Mouse (Mus musculus) thymus, adult 2 months (tissue): Measurements from ENCODE around the gene Cacnb1.

Experiments
- CTCF ChIP-seq: fragments of 200-500 bp; IDR thresholded peaks from 2 replicates; pipeline ENCODE4 v1.5.1; 2012; ENCODE audit warnings: mild to moderate bottlenecking, control low read depth, low read length, moderate library complexity, borderline replicate concordance; ENCODE audit not compliant: control insufficient read depth, poor library complexity, insufficient read depth; ENCODE audit errors: extremely low read depth
- POLR2A ChIP-seq: fragments of 200-500 bp; IDR thresholded peaks from 2 replicates; pipeline ENCODE4 v1.6.1; 2012; ENCODE audit warnings: mild to moderate bottlenecking, low read length, control low read depth, moderate library complexity; ENCODE audit not compliant: control insufficient read depth, poor library complexity, insufficient read depth; ENCODE audit errors: extremely low read depth

DNA sequence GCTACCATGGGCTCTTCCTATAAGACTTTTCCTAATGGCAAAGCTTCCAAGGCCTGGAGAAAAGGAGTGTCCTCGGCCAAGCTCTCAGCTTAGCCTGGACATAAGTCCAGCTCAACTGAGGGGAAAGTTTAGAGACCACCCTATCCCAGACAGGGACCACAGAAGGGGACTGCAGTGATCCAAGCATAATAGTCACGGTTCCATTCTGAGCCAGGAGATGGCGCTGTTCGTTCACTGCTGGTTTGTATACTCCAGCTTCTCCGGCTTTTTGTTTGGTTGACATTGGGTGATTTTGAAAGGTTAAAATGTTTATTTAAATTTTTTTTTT, 8.6 kb upstream of the Cacnb1 start:
- TF ChIP-seq CTCF (no peak), POLR2A (no peak)
